Mouse (Mus musculus) layer of hippocampus, adult 9-11 months (tissue): ENCODE data around the gene Hoxa13.

ENCODE experiments used
- DNase-seq: peaks from one replicate; pipeline ENCODE4 v3.0.0; 2022

Hoxa13 gene

DNA sequence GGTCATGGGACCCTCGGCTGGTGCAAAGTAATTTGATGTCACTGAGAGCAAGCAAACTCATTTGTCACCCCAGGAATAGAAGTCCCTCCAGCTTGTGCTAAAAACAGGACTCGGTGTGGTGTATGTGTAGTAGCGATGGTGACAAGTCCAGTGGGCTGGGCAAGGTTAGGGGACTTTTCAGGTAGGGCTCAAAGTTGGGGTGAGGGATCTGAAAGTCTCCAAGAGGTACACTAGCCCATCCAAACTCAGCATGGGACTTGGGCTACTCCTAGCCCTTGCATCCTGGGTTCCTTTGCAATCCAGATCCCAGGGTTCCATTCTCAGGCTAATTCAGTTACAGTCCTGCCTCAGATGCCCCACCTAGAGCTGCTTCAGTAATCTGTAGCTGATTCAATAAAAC, 8.1 kb upstream of the Hoxa13 start:
- no peak for DNase-seq

DNA sequence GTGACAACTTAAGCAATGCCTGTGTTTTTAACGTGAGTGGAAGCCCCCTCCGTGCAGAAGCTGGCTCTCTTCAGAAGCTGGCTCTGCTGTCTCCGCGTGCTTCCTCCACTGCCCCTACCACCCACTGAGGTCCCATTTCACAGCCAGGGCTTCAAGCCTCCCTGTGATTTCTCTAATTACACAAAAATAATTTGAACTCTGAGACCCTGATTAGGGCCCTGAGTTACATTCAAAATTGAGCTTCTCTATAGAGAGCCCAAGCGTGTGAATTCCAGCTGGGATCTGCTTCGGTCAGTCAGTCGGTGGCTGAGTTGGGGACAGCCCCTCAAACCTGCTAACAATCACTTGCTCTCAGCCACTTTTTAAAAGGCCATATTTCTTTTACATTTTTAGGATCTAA, 7.7 kb upstream of the Hoxa13 start:
- DNase-seq: no peak

DNA sequence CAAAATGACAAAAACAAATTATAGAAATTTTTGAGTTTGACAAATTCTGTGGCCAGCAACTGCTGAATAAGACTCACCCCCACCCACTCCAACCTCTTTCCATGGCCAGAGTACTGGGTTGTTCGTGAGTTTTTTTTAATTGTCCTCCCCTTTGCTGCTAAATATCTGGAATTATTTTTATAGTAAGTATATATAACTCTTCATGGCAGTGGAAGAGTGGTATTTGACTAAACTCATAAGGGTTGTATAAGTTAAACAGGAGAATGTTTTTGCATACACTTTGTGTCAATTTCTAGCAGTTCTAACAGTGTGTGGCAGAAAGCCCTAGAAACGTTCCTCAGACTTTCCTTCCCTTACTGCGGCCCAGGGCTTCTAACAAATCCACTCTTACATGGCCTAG, 7.0 kb upstream of the Hoxa13 start:
- no peak for DNase-seq

DNA sequence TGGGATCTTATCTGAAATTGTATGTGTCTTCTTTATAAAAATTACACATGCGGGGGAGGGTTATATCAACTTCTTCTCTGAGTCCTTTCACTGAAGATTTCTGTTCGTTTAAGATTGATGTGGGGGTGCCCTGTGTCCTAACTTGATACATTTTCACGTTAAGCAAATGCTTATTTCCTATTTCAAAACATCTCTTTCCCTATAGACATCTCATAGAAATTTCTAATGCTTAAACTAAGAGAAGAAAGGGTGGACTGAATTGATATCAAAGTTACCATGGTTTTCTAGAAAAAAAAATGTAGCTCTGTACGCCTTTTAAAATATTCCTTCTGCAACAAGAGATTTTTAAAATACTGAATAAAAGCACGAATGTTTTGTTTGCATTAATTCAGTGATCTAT, 6.5 kb upstream of the Hoxa13 start:
- DNase-seq: no peak

DNA sequence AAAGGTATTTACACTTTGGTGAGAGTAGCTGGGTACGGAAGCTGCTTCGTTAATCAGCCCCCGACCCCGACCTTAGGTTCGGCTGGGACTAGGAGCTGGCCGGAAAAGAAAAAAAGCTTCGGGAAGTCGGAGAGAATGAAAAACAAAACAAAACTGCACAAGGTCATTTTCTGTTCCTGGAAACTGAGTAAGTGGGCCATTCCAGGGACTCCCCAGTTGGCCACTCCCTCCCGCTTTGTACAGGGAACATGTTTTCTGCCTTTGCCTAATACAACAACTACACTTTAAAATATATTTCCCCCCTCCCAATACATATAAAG, 5.9 kb upstream of the Hoxa13 start:
- no peak for DNase-seq

DNA sequence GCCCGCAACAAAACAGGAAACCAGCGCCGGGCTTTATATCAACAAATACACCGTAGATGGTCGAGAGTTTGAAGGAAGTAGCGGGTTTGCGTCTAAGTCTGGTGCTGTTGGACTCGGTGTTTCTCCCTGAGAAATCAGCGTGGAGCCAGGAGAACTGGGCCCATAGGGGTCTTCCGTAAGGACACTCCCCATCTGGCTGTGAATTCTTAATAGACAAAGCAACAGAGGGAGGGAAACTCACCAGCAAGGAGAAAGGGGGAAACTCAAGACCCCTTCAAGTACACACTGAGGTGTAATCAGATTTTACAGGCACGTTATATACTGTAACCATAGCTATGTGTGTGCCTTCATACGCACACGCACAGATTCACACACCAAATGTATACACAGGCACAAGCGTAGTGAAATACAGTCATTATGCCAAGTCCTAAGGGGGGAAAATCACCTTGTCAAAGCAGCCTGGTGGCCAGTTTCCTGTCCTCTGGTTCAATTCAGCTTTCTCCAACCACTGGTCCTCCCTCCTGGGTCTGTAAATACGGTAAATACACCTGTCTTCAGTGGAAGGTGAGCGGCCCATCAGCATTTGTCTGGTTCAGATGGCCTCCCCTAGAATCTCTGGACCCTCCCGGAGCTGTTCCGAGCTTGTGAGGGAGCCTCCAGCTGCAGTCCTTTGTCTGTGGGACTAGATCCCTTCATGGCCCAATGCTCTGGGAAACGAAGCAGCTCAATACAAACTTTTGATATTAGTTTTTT, 5.4 kb upstream of the Hoxa13 start:
- DNase-seq: no peak

DNA sequence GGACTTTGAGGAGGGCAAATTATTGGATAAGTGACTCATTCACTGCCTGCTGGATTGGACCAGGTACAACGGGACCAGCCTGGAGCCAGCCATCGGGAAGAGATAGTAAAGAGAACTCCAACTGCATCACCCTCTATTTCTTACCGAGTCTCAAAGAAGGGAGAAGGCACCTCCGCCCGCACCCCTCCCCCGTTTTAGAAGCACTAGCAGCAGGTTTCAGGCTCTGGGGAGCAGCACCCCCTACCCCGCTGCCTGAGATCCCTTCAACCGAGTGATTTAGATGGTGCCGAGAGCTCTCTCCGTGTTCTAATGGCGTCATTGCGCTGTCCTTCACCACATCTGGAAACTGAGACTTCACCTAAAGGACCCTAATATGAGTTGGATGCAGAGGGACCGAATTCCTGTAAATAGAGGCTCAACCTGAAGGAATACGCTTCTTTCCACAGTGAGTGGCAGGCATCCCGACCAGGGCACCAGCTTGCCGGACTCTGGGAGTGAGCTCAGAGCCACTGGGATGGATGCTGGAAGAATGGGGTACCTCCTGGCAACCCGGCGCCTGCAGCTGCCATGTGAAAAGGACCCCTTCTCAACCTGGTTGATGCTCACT, 4.7 kb upstream of the Hoxa13 start:
- DNase-seq: no peak

DNA sequence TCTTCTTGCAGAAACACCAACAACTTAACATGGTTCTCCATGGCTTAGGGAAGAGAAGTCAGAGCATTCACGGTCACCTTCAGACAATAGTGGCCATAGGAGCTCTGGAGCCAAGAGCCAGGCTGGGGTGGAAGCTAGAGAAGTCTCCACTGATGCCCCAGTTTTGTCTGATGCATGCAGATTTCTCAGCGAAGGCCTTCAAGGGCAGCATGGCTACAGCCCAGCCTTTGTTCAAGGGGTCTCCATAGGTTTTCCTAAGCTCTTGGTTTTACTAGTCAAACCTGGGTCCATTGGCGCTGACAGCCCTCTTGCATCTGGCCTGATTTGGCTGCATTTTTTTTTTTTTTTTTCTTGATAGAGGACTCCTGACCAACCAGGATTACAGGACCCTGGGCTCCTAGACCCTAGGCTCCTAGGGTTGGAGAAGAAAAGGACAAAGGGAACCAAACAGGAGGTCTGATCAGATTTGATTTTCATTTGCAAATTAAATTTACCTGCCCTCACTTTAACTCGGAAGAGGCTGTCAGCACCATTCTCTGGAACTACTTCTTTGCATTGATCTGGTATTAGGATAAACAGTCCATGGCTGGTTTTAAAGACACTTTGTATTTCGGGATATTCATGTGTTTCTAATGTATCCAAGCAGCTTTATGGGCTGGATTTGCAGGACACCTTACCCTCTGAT, 3.6 kb upstream of the Hoxa13 start:
- DNase-seq: no peak

DNA sequence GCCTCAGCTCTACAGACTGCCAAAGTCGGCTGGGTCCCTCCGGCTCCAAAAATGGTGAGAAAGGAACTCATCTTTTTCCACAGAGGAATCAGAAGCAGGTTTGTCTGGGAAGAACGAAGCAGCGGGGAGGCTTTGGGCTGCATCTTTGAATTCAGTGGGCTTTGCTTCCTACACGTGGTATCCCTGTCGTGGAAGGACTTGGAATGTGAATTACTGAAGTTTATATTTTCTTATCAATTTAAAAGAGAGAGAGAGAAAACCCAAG, 2.6 kb upstream of the Hoxa13 start:
- DNase-seq: no peak

DNA sequence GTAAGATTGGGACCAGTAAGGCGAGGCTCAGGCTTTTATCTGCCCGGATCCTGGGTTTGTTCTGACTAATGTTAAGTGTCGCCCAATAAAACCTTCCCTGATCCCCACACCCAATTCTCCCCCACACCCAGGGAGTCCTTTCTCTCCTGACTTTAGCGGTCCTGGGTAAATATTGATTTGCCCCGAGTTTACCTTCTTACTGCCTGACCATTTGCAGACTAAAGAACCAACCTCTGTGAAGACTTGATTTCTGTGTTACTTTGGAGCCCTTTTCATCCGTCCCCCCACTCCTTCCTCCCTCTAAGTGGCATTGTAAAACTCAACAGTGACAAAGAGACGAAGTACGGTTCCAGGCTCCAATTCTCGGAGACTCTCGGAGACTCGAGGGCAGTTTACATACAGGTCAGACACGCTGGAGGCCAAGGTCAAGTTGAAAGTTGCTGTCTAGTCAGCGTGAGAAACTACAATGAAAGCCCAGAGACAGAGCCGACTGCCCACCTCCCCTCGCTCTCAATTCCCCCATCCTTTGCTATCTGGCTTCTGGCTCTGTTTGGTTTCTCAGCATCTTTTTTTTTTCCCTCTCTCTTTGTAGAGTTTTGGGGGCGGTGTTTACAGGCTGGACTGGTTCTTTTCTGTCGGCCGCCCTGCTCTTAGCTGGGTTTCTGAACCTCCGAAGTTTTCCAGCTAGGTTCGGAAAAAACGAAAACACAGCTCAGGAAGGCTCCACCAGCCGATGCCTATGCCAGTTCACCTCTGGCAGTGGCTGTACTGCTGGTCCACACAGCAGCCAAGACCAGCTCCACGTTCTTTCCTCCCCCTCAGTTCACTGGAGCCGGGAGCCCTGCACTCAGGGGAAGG, 2.0 kb upstream of the Hoxa13 start:
- no peak for DNase-seq

DNA sequence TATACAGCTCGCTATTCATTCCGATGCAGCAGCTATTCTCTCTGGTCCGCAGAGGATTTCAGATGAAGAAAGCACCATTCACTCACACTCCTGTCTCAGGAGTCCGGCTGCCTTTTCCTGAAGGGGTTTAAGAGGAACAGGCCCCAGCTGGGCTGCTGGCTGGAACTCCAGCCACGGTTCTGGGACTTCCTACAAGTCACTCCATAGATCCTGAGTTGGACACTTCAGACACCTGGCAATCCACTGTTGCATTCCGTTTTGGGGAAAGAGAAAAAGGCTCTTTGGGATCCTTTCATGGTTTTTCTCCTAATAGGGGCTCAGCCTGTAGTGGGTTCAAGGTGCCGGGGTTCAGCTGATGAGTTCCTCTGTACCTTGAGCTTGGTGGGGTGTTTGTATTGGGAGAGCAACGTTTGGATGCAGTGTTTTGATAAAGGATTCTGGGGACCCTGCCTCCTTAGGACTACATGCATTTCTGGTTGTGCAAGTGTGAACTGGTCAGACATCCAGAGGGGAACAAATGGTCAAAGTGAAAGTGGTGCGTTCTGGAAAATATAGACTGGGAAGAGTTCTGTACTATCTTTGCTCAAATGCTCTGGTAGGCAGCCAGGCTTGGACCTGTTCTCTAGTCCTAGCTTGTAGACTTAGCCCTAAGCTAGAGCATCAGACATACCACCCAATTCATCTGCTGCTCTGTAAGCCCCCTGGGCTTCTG, 1.2 kb upstream of the Hoxa13 start:
- no peak for DNase-seq

DNA sequence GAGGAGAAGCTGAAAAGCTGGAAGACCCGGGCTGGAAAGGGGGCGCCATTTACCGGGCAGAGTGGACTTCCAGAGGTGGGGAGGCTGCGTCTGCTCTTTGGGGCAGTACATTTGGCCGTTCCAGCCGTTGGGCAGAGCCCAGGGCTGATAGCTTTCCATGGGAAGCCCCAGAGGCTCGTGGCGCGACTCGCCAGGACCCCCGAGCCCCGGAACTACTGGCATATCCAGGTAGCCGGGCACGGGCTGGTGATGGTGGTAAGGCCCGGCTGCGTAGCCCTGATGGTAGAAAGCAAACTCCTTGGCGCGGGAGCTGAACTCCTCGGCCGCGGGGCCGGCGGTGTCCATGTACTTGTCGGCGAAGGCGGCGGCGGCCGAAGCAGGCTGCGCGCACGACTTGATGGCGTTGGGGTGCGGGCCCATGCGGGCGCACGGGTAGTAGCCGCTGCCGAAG, 844 bp downstream of the Hoxa13 start:
- no peak for DNase-seq

DNA sequence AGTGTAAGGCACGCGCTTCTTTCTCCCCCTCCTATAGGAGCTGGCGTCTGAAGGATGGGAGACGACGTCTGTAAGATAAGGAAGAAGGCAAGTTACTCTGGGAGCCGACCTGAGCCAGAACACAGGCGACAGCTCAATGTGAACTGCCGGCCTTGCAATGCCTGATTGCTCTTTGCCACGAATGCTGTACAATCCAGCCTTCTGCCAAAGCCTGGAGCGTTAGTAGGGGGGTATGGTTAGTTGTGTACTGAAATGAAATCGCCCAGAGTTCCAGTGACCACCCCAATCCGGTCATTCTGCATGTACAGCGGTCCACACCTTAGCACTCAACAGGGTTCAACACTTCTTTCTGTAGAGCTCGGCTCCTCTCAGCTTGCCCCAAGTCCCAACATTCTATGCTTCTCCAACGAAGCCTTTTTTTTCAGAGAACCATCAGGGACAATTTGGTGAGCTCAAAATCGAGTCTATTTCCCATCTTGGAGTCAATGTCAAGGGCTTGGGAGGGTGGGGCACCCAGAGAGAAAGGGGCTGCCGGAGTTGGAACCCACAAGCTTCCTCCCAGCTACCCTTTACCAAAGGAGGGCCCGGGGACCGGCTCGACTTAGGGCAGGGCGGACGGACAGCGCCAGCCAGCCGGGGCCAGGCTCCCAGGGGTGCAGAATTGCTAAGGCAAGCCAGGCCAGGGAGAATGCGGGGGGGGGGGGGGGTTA, 1.4 kb downstream of the Hoxa13 start:
- no peak for DNase-seq

DNA sequence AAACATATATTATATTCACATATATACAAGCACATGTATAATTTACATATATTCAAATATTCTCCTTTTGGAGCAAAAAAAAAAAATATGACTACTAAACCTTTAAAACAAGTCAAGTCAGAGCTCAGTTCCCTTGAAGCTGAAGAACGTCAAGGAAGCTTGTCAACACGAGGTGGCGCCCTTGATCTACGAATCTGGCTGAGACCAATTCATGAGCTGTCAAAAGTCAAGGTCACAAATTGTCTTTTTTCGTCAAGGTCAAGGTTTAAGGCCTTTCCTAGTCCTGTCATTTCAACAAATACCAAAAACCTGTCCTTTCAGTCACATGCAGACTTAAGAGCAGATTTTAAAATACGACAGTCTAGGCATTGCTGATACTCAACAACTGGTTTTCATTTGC, 3.7 kb downstream of the Hoxa13 start:
- DNase-seq: peak; percentile 50

DNA sequence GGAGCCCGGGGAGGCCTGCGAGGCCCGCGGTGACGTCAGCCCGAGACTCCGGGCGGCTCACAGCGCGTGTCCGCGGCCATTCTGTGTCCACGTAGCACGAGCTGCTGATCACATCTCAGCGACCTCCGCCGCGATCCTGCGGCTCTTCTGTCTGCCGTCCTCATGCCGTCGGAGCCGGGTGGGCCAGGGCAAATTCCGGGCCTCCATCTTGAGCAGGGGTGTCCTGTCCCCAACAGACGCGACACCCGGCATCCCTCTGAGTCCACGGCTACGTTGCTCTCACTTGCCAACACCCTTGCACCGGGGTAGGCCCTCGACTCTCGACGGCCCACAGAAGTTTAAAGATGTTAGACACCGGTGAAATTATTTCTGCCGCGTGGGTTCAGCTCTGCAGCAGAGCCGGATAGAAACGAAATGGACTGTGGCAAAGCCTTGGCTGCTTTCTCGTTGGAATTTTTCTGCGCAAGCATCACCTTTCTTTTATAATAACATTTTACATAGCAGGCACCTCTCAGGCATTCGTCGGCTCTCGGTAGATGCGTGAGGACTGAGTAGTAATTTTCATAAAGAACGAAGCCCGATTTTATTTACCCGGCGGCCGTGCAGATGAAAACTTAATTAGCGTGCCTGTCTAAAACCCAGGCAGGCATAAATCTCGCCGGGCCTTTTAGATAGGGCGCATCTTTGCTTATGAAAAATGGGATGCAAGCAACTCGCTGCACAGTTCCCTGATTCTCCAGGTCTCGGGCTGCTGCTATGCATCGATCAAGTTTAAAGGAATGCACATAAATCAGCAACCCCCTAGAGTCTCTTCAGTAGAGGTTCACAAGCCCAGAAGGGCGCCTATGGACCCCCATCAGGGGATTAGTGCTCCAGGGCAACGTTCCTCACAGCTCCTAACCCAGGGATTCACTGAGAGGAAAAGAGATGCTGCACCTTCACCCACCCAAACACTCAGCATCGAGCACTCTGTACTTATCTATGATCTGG, 6.9 kb downstream of the Hoxa13 start:
- no peak for DNase-seq

DNA sequence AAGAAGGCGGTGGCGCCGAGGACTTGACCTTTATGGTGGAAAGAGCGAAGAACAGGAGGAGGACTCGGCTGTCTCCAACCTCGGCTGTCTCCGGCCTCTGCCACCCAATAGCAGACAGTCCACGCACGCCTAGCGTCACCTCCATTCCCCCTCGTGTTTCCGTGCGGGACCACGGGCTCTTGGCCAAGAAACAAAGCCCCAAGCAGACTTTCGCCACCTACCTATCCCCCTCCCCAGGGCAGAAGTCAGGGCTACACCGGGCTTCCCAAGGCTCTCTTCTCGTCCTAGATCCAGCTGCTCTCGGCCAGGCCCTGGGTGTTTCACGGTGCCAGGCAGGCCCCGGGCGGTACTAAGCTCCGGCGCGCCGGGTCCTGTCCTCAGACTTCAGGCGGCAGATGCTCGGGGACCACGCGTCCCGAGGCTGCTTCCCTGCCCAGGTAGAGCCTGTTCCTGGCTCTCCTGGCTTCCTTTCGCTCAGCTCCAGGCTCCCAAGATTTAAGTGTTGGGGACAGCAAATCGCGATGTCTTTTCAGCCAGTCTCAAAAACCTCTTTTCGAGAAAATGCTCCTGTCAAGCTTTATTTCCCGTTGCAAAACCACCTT, 7.8 kb downstream of the Hoxa13 start:
- no peak for DNase-seq

DNA sequence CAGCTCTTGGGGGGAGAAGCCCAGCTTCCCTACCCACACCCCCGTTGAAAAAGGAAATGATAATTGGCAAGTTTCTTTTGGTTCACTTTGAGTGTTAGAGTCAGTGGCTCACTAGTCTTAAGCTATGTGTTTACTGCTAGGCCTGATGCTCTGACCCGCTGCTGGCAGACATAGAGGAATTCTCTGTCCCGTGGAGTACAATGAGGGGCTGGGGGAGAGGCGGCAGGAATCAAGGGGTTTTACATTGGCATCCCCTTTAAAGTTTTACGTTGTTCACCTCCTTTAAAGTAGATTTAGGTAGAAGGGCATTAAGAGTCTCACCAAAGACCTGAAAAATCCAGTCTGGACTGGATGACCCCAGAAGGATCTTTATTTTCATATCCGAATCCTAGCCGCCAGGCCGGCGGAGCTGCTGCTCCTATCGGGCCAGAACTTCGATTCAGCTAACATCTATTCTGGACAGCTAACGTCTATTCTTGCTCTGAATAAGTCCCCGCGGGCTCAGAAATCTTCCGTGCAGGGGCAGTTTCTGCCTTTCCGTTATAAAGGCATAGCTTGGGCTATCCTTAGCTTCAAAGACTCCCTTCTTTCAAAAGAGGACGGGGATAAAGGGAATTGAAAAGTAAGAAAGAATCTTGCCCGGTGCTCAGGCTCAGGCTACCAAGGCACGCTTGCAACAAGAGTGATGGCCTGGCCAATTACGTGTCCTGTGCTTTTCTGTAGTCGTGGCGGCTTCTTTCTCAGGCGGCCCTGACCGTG, 8.5 kb downstream of the Hoxa13 start:
- DNase-seq: no peak

DNA sequence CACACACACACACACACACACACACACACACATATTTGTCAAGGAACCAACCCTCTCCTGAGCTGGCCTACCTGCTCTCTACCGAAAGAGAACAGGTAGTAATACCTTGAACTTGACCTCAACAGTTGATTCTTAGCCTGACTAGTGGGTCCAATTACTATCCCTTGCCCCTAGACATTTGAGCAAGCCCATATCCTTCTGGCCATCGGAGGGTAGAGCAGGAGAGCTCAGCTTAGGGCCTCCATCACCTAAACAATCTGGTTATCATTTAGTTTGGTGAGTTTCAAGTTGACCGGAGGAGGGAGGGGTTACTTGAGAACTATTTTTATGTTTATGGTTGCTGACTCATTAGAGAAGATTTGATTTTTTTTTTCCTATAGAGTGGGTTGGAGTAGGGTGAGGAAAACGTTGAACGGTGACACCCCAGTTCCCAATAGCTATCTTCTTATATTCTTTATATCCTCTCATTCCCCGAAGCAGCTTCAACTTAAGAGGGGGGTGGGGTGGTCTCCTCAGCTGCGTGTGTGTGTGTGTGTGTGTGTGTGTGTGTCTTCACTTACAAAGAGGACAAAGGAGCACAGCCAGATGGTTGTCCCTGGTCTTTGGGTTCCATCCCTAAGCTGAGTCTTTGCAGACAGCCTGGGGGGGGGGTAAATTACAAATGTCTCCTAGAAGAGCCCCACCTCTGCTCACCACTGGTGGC, 9.4 kb downstream of the Hoxa13 start:
- no peak for DNase-seq

DNA sequence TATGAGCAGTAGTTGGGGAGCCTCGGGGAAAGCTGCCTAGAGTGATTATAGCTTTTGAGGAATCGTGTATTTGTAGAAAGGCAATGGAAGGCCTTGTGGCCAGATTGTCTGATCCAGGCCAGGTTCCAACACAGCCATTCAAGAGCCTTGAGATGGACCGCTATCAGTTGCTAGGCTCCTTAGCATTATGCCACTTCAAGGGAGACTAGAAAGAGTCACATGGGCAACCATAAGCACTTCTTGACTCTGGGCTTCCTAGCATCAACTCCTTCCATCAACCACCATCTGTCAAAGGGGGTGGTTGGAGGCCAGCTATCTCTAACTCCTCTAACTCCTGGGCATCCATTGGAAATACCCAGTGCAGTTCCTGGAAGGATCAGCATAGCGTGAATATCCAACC, 10.9 kb downstream of the Hoxa13 start:
- DNase-seq: no peak

DNA sequence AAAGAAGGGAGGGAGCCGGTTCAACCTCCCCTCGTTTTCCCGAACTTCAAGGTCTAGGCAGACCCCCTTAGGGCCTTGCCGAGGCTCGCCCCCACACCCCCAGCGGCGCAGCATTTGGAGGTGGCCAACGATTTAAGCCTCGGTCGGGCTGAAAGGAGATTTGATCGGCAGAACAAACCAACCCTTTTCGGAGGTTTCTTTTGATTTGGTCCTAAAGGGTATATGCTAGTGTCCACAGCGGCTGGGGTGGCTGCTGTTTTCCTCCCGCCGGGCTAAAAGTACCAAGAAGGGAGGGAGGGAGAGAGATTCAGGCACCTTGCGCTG, 11.3 kb downstream of the Hoxa13 start:
- no peak for DNase-seq
